Mouse (Mus musculus) liver, embryonic 14.5 days (tissue): ENCODE measurements around the gene Spsb4.

Experiments
- CTCF ChIP-seq: IDR thresholded peaks from 2 replicates; pipeline ENCODE4 v1.5.1; 2016; ENCODE audit warnings: antibody characterized with exemption, low read depth, control low read depth
- EP300 ChIP-seq: IDR thresholded peaks from 2 replicates; pipeline ENCODE4 v1.6.1; 2016; ENCODE audit warnings: antibody characterized with exemption, low read depth

- no peak for TF ChIP-seq EP300
- peak; percentile 60 for TF ChIP-seq CTCF
Observed at GRCm38 (mm10) chr9:96960241-96960640, 58.4 kb downstream of the Spsb4 start.
